Mouse (Mus musculus) natural killer cell, adult 2 months (primary cell): ENCODE data around the gene Hmga1b.
"Not testable (repeated sequence)": the region's sequence is repeated elsewhere in the genome, so short reads cannot be mapped to it uniquely, and the experiment has no call there.

Experiments
- DNase-seq, 2 experiments: peaks; one replicate each; pipeline ENCODE4 v3.0.0; 2022; ENCODE audit warnings: low spot score in 2 of 2

The Hmga1b gene

GRCm38 (mm10) chr11:120784064-120784791 lies 21.6 kb downstream of the Hmga1b start, which contains the start of the genes Rfng and Gps1:
Rfng (minus strand) TSS chr11:120784207.
Gps1 (plus strand) TSS chr11:120784272.
- peak; percentile 60 to 73 for DNase-seq

GRCm38 (mm10) chr11:120785145-120785544 lies 22.6 kb downstream of the Hmga1b start:
- DNase-seq: no peak

GRCm38 (mm10) chr11:120788460-120788859 lies 25.9 kb downstream of the Hmga1b start:
- not testable (repeated sequence) for DNase-seq

GRCm38 (mm10) chr11:120789355-120789754 lies 26.8 kb downstream of the Hmga1b start:
- DNase-seq: no peak

- DNase-seq: no peak
These were observed 27.2 kb downstream of the Hmga1b start for GRCm38 (mm10) chr11:120789810-120790209.

- DNase-seq: no peak
These were observed 30.1 kb downstream of the Hmga1b start for GRCm38 (mm10) chr11:120792652-120793051.

GRCm38 (mm10) chr11:120795756-120796613 lies 33.4 kb downstream of the Hmga1b start, which contains the start of gene Dus1l:
Dus1l (minus strand) TSS chr11:120796403.
- DNase-seq: peak; percentile 94 to 96

- DNase-seq: no peak
These were observed 34.0 kb downstream of the Hmga1b start for GRCm38 (mm10) chr11:120796614-120796946.

- DNase-seq: no peak
These were observed 35.6 kb downstream of the Hmga1b start for GRCm38 (mm10) chr11:120798244-120798643.

- no peak for DNase-seq
These were observed 36.8 kb downstream of the Hmga1b start for GRCm38 (mm10) chr11:120799316-120799890.

- peak; percentile 75 to 82 for DNase-seq
These were observed 37.7 kb downstream of the Hmga1b start for GRCm38 (mm10) chr11:120800061-120800904.

GRCm38 (mm10) chr11:120804274-120804673 lies 41.7 kb downstream of the Hmga1b start:
- no peak for DNase-seq

- DNase-seq: no peak
These were observed 42.2 kb downstream of the Hmga1b start for GRCm38 (mm10) chr11:120804769-120805168.

GRCm38 (mm10) chr11:120805375-120806298 lies 43.0 kb downstream of the Hmga1b start:
- DNase-seq: no peak

GRCm38 (mm10) chr11:120808010-120808409 lies 45.4 kb downstream of the Hmga1b start:
- DNase-seq: no peak

- no peak for DNase-seq
These were observed 49.5 kb downstream of the Hmga1b start for GRCm38 (mm10) chr11:120812068-120812467.
